Mouse (Mus musculus) adrenal gland, postnatal 36 days (tissue): Measurements from ENCODE around the gene Ddi2. TPM values are rescaled to one million over a fixed set of nuclear protein-coding genes. Genes with fewer than 3 reads are reported as not detected.

Experiments
- DNase-seq, 2 experiments: peaks; one replicate each; pipeline ENCODE4 v3.0.0; 2021; ENCODE audit warnings: mixed read lengths in 1 of 2
- total RNA-seq, 2 experiments: library from RNA; stranded (reverse); gene quantifications; 2 replicates each; pipeline ENCODE4 v1.2.3; 2021

The Ddi2 gene
- total RNA-seq, 2 experiments from 2014 or later = 56.6 to 58.9 TPM

GRCm38 (mm10) chr4:141655908-141656608 is 67.2 kb downstream of the Ddi2 start:
- peak; percentile 60 for DNase-seq

- DNase-seq = no peak
Measured at GRCm38 (mm10) chr4:141654509-141654908, 68.7 kb downstream of the Ddi2 start.

GRCm38 (mm10) chr4:141653813-141654212 is 69.4 kb downstream of the Ddi2 start:
- no peak for DNase-seq

- no peak for DNase-seq
Measured at GRCm38 (mm10) chr4:141653044-141653443, 70.2 kb downstream of the Ddi2 start.

GRCm38 (mm10) chr4:141651944-141652343 is 71.3 kb downstream of the Ddi2 start:
- no peak for DNase-seq

- no peak for DNase-seq
Measured at GRCm38 (mm10) chr4:141651286-141651685, 71.9 kb downstream of the Ddi2 start.

GRCm38 (mm10) chr4:141649244-141649643 is 74.0 kb downstream of the Ddi2 start:
- DNase-seq = no peak

- no peak for DNase-seq
Measured at GRCm38 (mm10) chr4:141648262-141648661, 75.0 kb downstream of the Ddi2 start.

- peak in 1 of 2 experiments; percentile 64 for DNase-seq
Measured at GRCm38 (mm10) chr4:141647187-141647586, 76.0 kb downstream of the Ddi2 start.

GRCm38 (mm10) chr4:141645988-141646387 is 77.2 kb downstream of the Ddi2 start:
- no peak for DNase-seq

- peak; percentile 60 to 77 for DNase-seq
Measured at GRCm38 (mm10) chr4:141643118-141643855, 79.9 kb downstream of the Ddi2 start.

GRCm38 (mm10) chr4:141641961-141642811 is 81.0 kb downstream of the Ddi2 start:
- peak; percentile 42 to 43 for DNase-seq

GRCm38 (mm10) chr4:141641353-141641771 is 81.9 kb downstream of the Ddi2 start:
- peak in 1 of 2 experiments; percentile 45 for DNase-seq

- DNase-seq = no peak
Measured at GRCm38 (mm10) chr4:141639474-141639873, 83.7 kb downstream of the Ddi2 start.

- no peak for DNase-seq
Measured at GRCm38 (mm10) chr4:141636693-141637092, 86.5 kb downstream of the Ddi2 start.

- no peak for DNase-seq
Measured at GRCm38 (mm10) chr4:141635991-141636390, 87.2 kb downstream of the Ddi2 start.

GRCm38 (mm10) chr4:141632111-141632873 is 90.9 kb downstream of the Ddi2 start:
- peak; percentile 56 to 70 for DNase-seq

GRCm38 (mm10) chr4:141631250-141631649 is 92.0 kb downstream of the Ddi2 start:
- DNase-seq = no peak

- no peak for DNase-seq
Measured at GRCm38 (mm10) chr4:141630021-141630420, 93.2 kb downstream of the Ddi2 start.

GRCm38 (mm10) chr4:141628661-141629060 is 94.6 kb downstream of the Ddi2 start:
- DNase-seq = no peak
